Mouse (Mus musculus) spleen, adult 12 weeks (tissue): Measurements from ENCODE around the gene Gtf3c4.

Source experiments
- DNase-seq: peaks from one replicate; pipeline ENCODE4 v3.0.0; 2022; ENCODE audit warnings: low spot score

The Gtf3c4 gene

DNA sequence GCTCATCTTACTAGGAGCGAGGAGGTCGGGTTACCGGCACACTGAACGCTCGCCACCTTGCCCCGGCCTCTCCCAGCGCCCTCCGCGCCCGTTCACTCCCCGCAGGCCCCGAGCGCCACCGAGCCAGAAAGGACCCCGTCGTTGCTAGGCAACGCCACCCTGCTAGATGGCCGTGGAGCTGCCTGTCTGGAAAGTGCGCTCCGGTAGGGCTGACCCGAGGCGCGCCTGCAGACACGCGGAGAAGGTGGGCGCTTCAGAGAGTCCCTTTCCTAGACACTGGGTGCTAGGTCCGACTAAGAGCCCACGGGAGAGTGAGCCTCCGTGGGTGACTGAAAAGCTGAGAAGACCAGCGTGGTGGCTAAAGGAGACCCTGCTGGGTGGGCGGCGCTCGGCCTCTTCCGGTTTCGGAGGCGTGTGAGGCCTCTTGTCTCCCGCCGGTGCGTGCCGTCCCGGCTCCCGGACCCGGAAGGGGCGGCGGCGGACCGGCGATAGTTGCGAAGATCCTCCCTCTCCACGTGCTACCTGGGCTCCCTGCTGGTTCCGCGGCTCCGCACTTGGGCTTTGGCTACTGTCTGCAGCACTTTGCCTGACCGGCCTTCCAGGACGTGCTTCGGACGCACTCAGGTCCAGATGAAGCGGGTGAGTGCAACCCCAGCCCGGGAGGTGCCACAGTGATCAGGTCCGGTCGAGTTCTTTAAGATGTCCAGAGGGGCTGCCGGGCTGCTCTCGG is at the start of gene Gtf3c4, which contains the start of gene Ddx31:
Gtf3c4 (minus strand) TSS at position 139 of the 730 bp plus-strand sequence.
Ddx31 (plus strand) TSS at position 185 of the 730 bp plus-strand sequence.
- DNase-seq, result peak; percentile 88

DNA sequence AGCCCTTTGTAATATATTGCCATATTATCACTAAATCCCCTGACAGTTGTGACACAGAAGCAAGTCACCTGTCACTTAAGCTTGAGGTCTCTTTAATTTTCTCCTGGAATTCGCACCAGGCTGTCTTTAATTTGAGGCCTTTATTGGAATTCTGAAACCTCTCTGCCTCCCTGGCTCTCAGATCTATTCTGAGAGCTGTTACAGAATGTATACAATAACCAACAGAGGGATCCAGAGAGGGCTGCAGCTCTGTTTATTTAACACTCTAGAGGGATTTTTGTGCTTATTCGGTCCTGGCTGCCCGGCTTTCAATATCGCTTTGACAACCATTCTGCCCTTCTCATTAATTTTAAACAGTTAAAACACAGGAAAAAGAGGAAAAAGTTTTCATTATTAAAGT is 44.8 kb upstream of the Gtf3c4 start:
- no peak for DNase-seq

DNA sequence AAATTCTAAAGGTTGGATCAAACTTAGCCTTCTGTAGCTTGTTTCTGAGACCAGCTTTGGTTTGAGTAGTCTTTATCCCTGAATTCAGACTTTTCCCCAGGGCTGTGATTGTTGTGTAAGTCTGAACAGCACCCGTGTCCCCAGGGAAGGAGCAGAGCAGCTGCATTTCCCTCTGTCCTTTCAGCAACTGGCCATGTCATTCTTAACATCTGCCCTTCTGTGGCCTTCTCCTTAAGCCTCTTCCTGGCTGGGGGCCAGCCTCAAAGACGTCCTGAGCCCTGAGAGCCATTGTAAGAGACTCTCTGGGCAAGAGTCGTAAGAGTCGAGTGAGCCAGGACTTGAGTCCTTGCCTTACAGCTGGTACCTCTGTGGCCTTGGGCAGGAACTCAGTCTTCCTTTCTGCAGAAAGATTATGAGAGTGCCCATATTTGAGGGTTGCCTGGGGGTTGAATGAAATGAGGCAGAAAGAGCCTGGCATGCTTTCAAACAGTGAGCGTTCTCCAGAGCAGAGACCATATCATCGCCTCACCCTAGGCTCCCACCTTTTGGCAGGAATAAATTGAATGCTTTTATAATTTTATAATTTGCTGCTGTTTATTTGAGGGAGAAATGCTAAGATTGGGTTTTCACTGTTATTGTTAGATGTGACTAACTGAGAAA is 42.8 kb upstream of the Gtf3c4 start:
- DNase-seq, result no peak

DNA sequence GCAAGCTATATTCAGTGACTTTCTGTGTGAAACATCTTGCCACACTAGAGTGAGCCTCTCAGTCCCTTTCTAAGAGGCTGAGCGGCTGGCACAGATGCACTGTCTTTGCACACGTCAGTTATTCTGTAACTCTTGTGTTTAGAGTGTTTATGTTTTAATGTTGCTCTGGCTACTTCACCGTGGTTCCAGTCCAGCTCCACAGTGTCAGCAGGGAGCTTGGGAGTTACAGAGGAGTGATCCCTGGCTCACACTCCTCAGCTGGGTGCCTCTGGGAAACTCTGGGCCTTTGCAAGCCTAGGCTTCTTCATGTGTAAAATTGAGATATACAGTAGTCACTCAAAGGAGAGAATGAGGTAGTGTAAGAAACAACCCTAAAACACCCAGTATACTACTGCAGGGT is 41.9 kb upstream of the Gtf3c4 start:
- no peak for DNase-seq

DNA sequence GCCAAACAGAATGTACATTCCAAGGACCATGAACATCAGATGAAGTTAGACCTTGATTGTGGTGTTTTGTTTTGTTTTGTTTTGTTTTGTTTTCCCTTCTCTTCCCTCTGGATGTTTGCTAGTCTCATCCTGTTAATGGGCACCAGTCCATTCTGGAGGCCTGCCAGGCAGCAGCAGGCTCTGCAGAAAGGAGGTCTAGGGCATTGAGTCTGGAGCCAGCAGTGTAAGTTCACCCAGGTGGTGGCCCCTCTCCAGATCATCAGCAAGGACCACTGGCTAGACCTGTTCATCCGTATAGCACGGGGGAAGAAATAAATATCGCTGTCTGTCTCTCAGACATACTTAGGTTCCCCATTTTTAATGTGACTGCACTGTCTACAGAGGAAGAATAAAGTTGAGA is 41.1 kb upstream of the Gtf3c4 start:
- DNase-seq, result no peak

DNA sequence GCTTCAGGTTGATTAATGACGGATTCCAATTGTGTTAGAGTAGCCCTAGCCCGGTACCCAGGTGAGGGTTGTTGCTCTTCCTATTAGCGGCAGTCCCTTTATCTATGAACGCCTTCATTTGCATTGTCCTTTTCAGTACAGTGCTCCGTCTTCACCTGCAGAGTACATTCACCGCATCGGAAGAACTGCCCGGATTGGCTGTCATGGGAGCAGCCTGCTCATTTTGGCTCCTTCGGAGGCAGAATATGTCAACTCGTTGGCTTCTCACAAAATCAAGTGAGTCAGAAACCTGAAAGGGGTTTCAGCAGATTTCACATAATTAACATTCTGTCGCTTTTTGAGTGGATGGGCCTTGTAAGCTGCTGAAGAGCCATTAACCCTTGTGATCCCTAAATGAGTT is 35.4 kb upstream of the Gtf3c4 start:
- DNase-seq, result no peak

DNA sequence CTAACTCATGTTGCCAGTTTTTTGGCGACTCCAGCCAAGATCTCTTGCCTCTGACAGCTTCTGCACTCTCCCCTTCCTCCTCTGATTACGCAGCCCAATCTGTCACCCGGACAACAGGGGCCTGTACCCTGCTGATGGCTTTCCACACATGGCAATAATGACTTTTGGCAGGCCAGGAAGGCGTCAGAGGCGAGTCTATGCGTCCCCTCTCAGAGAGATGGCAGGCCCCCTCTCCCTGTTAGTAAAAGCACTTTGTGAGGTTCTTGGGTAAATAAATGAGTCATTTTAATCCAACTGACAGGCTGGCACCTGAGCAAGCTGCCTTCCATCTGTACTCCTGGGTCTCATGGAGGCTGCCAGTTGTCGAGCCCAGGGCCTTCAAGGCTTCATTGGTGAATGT is 27.3 kb upstream of the Gtf3c4 start:
- no peak for DNase-seq

DNA sequence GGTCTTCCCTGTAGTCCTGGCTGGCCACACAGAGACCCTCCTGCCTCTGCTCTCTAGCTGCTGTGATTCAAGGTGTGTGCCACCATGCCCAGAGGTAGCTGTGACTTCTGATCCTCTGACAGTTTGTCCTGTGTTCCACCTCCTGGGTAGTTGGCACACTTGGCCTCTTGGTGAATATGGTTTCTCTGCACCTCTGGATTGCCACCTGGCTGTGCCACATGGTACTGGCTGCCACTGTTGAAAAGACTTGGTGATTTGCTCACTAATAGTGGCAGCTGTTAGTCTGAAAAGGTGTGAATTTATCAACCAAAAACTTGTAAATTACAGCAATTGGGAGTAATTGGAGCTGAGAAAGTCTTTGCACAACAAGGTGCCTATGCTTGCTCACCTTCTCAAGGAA is 23.7 kb upstream of the Gtf3c4 start:
- no peak for DNase-seq

DNA sequence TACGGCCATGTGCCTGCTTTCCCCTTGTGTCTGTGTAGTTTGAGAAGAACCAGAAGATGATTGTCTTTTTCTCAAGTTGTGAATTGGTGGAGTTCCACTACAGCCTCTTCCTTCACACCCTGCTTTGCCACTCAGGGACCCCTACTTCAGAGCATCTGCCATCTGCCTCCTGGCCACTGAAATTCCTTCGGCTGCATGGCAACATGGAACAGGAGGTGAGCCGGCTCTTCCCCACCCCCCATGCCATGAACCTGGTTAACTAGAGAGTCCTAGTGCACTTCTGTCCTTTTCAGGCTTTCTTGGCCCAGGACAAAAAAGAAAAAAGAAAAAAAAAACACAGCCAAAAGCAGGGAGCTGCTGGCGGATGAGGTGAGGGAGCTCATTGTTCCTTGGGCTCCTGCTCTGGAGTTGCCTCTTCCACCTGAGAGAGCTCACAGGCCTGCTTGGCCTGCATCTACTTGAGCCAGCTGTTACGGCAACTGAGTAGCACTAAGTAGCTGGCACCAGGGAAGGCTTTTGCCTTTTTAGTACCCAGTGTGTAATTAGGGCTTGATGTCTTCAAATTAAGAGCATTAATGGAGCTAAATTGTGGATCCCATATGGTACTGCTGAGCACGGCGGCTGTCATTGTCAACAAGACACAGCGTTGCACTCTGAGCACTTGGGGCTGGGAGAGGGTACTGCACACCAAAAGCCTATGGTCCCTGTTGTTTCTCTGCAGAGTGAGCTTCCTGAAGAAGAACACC is 20.7 kb upstream of the Gtf3c4 start:
- no peak for DNase-seq

DNA sequence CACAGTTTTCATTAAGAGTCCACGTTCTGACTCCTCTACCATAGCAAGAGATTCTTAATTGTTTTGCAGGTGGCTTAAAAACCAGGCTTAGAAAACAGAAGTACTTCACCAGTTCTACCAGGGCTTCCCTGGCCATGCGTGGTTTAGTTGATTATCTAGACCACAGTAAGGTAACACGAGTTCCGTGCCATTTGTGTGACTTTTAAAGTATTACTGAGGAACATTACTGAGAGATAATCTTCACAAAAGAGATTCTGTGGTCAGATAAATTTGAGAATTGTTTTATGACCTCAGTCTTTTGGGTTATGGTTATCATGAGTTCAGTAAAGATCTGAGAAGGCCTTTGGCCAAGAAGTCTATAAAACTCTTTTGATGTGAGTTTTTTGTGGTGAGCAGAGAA is 19.1 kb upstream of the Gtf3c4 start:
- no peak for DNase-seq

DNA sequence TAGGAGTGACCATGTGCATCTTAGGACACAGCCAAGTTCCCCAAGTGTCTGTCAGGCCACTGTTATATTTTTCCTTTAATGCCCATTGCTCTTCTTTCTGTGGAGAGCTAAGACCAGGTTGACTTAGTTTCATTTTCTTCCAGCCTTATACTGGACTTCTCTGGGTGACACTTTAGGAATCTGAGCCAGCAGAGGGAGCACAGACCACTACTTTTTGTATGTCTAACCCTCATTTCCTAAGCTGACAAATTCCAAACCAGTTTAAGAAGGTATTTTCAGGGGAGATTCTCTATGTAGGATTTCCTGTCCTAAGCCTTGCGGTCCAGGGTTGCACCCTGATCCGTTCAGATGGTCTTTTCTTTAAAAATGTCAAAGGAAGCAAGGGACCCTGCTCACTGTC is 15.6 kb upstream of the Gtf3c4 start:
- DNase-seq, result no peak

DNA sequence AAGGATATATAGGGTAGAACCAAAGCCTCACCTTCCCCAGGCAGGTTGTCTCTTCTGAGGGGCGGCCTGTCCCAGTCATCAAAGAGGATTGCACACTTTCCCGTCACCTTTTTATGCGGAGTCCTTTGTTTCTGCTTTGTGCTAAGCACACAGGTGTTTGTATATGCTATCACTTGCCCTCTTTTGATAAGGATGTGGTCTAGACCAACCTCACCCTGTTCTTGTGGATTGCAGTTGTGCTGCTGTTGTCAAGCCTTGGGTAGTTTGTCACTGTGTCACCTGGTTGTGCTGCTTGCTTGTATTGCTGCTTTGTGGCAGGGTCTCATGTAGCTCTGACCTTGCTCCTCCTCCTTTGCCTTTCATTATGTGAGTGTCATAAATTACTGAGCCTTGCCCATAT is 12.4 kb upstream of the Gtf3c4 start:
- DNase-seq, result no peak

DNA sequence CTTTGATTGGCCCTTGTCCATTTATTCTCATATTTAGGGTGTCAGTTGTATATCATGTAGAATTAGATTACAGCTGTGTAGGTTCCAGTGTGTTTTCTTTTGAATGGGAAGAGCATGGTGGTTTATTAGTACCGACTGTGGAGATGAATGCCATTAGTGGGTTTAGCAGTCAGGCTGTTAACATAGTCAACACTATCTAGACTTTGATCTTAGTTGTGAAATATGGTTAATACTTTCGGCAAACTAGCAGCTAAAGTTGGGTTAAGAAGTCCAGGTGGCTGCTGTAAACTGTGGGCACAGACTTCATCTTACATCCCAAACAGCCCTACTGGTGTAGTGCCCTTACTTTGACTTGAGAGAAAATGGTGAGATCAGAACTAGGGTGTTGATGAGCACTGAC is 8.7 kb upstream of the Gtf3c4 start:
- no peak for DNase-seq

DNA sequence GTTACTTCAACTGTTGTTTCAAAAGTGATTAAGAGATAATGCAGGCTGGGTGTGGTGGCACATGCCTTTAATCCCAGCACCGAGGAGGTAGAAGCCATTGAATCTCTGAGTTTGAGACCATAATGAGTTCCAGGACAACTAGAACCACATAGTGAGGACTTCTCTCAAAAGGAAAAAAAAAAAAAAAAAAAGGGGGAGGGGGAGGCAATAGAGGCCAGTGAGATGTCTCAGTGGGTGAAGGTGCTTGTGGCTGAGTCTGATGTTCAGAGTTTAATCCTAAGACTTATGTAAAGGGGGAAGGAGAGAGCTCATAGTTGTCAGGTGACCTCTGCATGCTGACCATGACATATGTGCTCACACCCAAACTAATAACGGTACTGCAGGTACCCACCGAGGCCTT is 1.9 kb upstream of the Gtf3c4 start:
- DNase-seq, result no peak

DNA sequence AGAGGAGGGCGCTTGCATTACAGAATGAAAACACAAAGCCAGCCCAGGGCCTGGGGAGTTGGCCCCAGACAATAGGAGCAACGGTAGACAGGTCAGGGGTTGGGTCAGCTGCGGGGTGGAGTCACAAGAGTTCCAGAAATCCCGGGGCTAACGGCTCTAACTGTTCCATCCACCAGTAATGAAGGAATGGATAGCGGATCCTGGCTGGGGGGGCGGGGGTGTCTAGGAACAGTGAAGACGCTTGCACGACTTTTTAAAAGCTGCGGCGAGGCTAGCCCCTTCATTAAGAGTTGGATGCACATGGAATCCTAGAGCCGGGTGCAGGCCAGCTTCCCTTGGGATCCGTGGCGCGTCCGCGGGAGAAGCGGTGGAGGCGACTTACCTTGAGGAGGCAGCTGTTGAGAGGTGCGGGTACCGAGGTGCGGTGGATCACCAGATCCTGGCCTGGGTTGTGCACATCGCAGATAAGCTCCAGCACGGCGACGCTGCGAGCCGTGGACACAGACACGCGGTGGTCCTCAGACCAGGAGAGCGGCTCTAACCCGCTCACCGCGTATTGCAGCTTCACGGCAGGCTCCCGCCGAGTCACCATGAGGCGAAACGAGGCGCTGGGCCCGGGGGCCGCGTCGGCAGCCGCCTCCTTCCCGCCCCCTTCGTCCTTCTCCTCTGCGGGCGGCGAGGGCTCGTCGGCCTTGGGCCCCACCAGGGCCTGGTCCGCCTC is 499 bp downstream of the Gtf3c4 start:
- DNase-seq, result no peak

DNA sequence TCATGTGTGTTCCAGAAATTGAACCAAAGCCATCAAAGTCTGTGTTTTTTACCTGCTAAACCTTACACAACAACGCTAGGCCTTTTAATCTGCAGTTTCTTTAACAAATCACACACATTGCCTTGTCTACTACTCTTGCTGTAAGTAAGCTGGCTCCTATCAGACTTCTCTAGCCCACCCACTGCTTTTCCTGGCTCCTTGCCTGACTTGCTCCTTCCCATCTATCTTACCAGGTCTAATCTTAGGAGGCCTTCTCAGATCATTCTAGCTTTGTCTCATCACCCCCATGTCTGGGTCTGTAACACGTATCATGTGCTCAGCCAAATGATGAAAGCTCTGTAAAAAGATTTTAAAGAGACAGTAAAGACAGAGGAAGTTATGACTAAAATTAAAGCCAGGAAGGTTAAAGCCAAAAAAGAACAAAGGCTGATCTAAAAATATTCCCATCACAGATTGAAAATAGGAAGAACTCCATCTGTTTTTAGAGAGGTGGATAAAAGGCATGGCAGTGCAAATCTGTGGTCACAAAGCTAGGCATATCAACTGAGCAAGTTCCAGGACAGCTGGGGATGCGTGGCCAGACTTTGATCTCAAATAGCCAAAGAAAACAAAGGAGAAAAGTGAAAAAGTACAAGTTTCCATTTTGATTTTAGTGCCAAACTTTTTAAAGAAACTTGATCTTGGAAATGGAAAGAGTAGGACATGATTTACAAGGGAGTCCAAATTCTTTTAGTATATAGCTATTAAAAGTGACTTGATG is 3.8 kb downstream of the Gtf3c4 start:
- no peak for DNase-seq

DNA sequence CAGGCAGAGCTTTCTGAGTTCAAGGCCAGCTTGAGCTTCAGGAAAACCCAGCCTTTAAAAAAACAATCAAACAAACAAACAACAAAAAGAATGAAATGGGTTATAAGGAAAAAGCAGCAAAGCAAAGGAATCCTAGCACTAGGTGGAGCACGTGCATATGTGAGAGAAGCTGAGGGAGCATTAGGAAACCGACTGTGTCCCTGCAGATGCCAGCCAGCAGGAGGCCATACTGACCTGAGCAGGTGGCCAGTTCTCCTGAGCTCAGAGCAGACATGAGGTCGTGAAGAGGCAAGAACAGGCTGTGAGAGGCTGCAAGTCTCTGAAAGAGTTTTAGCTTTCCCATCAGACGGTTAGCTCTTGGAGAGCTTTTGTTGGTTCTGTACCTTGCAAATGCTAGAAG is 10.9 kb downstream of the Gtf3c4 start:
- no peak for DNase-seq

DNA sequence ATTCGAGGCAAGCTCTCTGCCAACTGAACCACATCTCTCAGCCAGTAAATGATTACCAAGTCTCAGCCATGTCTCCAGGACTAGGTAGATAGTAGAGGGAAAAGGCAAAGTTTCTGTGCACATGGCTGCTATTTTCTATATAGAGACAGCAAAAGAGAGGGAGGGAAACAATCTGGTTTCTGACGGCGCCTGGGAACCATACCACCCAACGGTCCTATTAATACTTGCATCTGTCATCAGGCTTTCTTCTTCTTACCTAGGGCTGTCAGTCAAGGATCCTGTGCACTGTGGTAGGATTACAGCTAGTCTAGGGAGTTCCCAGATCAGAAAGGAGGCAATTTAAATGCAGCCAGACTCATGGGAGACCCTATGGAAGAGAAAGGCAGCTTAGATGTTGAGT is 21.3 kb downstream of the Gtf3c4 start:
- no peak for DNase-seq

DNA sequence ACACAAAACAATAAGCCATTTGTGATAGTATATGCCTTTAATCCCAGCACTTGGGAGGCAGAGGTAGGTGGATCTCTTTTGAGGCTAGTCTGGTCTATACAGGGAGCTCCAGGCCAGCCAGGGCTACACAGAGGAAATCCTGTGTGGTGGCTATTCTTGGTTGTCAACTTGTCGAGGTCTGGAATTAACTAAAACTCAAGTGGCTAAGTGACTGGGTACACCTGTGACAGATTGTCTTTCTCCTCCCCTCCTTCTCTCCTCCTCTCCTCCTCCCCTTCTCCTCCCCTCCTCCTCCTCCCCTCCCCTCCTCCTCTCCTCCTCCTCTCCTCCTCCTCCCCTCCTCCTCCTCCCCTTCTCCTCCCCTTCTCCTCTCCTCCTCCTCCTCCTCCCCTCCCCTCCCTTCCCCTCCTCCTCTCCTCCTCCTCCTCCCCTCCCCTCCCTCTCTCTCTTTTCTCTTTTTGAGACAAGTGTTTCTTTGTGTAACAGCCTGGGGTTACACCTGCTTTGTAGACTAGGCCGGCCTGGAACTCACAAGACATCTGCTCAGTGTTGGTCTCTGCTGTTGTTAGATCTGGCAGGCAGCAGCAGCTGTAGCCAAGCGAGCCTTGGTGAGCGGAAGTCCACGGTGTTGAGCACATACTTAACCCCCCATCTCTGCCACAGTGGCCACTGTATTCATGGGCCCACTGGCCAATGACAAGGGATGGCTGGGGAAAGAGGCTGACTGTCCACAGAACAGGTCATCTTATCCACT is 29.7 kb downstream of the Gtf3c4 start:
- DNase-seq, result no peak

DNA sequence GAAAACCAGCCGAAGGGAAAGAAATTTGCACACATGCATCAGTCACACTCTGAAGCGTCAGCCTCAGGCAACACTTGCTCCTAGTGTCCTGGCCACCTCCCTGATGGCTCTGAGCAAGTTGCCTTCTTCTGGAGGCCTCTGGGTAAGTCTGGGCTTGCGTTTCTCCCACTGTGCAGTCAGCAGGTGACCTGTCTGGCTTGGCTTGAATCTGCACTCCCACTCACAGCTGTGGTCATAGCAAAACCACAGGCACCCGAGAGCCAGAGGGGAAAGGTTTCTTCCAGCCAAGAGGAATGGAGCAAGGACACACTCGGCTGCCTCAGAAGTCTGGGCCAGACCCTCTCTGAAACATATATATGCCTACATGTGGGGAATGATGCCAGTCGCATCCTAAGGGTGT is 31.3 kb downstream of the Gtf3c4 start:
- no peak for DNase-seq

DNA sequence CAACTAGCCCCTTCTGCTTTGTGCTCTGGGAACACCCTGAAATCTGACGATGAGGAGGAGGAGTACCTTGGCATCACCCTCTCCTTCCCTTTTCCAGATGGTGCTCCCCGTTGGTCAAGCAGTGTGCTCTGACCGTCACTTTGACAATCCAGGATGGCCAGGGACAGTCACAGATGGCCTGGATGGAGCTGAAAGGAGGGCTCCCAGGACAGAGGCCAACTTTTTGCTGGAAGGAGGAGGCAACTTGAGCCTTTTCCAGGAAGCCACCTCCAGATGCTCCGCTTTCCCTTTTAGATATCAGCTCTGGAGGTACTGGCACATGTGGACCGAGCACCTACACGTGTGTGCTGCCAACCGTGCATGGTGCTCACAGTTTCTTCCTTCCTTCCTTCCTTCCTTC is 36.8 kb downstream of the Gtf3c4 start:
- DNase-seq, result no peak
